Mouse (Mus musculus): ENCODE results near the gene Pias3.

- no peak for TF ChIP-seq POLR2A (IDR thresholded peaks at IDR 0.05; ENCODE audit: insufficient read depth, low read depth, low read length)
- TF ChIP-seq CTCF (IDR thresholded peaks at IDR 0.05; ENCODE audit: insufficient read depth, low read depth, low read length) = no peak
Measured at GRCm38 (mm10) chr3:96696766-96697732, 865 bp downstream of the Pias3 start.
